Mouse (Mus musculus) limb, embryonic 14.5 days (tissue): ENCODE results near the gene Gm6583. TPM values are rescaled to one million over a fixed set of nuclear protein-coding genes. Genes with fewer than 3 reads are reported as not detected.

Experiments
- ATAC-seq: fragments of 200-750 bp; cut with Nextera tagmentation; 2 replicates; pipeline ENCODE4 v1.8.0; 2017; ENCODE audit warnings: low read depth, moderate number of reproducible peaks, moderate TSS enrichment; ENCODE audit not compliant: low FRiP score
- DNase-seq: peaks from one replicate; pipeline ENCODE4 v3.0.0-alpha.2; 2015; ENCODE audit warnings: low spot score
- H3K27ac ChIP-seq: fragments of 300-500 bp; sonication (generic); replicated peaks from 2 replicates; pipeline ENCODE4 v1.5.1; 2014; ENCODE audit warnings: low read depth, mild to moderate bottlenecking, low read length, moderate library complexity, mixed read lengths
- H3K27me3 ChIP-seq: fragments of 300-500 bp; sonication (generic); 2 replicates; pipeline ENCODE4 v1.6.1; 2014; ENCODE audit warnings: low read length, mixed read lengths; ENCODE audit not compliant: control insufficient read depth, insufficient read depth
- H3K36me3 ChIP-seq: fragments of 300-500 bp; sonication (generic); 2 replicates; pipeline ENCODE4 v1.6.1; 2014; ENCODE audit warnings: mild to moderate bottlenecking, low read length, moderate library complexity, mixed read lengths; ENCODE audit not compliant: control insufficient read depth, insufficient read depth
- H3K4me1 ChIP-seq: fragments of 300-500 bp; sonication (generic); 2 replicates; pipeline ENCODE4 v1.6.1; 2014; ENCODE audit warnings: antibody characterized with exemption, low read length, mixed read lengths; ENCODE audit not compliant: control insufficient read depth, insufficient read depth
- H3K4me2 ChIP-seq: fragments of 300-500 bp; sonication (generic); replicated peaks from 2 replicates; pipeline ENCODE4 v1.6.1; 2014; ENCODE audit warnings: low read depth, mild to moderate bottlenecking, low read length, moderate library complexity; ENCODE audit not compliant: severe bottlenecking
- H3K4me3 ChIP-seq: fragments of 300-500 bp; sonication (generic); replicated peaks from 2 replicates; pipeline ENCODE4 v1.5.1; 2014; ENCODE audit warnings: low read length
- H3K9ac ChIP-seq: fragments of 300-500 bp; sonication (generic); 2 replicates; pipeline ENCODE4 v1.6.1; 2014; ENCODE audit warnings: mild to moderate bottlenecking, low read depth, low read length, moderate library complexity; ENCODE audit not compliant: severe bottlenecking
- H3K9me3 ChIP-seq: fragments of 300-500 bp; sonication (generic); 2 replicates; pipeline ENCODE4 v1.6.1; 2016; ENCODE audit warnings: low read length; ENCODE audit not compliant: control insufficient read depth
- POLR2A ChIP-seq: fragments of 200-500 bp; IDR thresholded peaks from 2 replicates; pipeline ENCODE4 v1.8.0; 2012; ENCODE audit warnings: inconsistent platforms, mild to moderate bottlenecking, moderate library complexity, borderline replicate concordance; ENCODE audit not compliant: insufficient read depth, insufficient read length; ENCODE audit errors: extremely low read depth
- WGBS: fragments of 180-500 bp; shearing (Covaris S2); extraction: QIAGEN DNeasy Blood & Tissue Kit; methylation state at CpG from one replicate; pipeline ENCODE4 v1.1.7; 2014; 5-methylcytosine and 5-hydroxymethylcytosine counted together
- polyA plus RNA-seq, 2 experiments: library from polyadenylated mRNA; depleted of rRNA in 1 of 2; stranded (reverse) in 1 of 2; unstranded in 1 of 2; fragments of >200 nt; fragmentation: Nextera tagmentation in 1 of 2; extraction: Ambion mirVana in 1 of 2; gene quantifications; 2 replicates each; pipeline versions ENCODE4 v1.2.1 to v1.2.3; 2012 to 2014

Gm6583 gene
- polyA plus RNA-seq, 2 experiments = 0.08 TPM; not detected in 1

GRCm38 (mm10) chr5:112326446-112327009 lies 29.3 kb downstream of the Gm6583 start:
- Histone ChIP-seq H3K9ac (peak overlapping the region; percentile 67), H3K4me3 (peak overlapping the region; percentile 91), H3K36me3 (peaks cover 33% of the 10 kb centered on the region), H3K27me3 (no peaks in the 10 kb centered on the region), H3K4me1 (peaks cover 6% of the 10 kb centered on the region), H3K27ac (no peak overlapping the region), H3K9me3 (no peaks in the 10 kb centered on the region), H3K4me2 (peak overlapping the region; percentile 65)
- TF ChIP-seq POLR2A = no peak
- peak; percentile 28 for ATAC-seq
- 2% methylated on average over 32 of the region's 33 CpGs for WGBS
- no peak for DNase-seq

- 7% methylated on average over 48 of the region's 48 CpGs for WGBS
Measured at GRCm38 (mm10) chr5:112325546-112326445, 30.0 kb downstream of the Gm6583 start, which contains the start of gene Tfip11. Gene Tfip11, plus strand, starts transcription at chr5:112326358.

DNA sequence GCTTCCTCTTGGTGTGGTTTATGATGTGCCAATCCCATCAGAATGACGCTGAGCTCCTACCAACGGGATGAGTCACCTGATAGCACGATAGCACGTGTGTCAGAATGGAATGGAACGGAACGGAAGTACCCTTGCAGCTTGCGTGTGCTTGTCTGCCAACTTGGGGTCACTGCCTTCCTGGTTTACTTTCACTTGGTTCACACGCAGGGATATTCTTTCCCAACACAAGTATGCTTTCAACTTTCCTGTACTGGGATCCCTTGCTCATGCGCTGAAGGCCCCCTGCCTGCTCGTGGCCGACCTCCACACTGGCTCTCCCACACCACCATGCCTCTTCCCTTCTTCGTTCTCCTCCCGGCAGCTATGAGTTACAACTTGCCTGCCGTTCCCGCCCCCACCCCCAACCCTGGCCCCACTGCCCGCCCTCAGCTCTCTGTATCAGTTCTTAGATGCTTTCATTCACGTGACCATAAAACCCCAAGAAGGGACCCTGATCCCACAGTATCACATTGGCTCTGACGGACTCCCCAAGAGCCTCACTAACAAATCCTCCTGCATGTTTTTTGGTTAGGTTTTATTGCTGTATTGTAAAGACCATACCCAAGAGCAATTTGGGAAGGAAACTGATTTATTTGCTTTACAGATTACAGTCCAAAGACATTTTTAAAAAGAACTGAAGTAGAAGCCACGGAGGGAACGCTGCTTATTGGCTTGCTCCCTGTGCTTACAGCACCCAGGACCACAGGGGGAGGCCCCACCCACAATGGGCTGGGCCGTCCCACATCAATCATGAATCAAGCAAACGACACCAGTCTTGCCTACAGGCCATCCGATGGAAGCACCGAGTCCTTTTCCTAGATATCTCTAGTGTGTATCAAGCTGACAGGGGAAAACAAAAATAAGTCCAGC lies 30.9 kb downstream of the Gm6583 start:
- Histone ChIP-seq H3K4me1 (peaks cover 6% of the 10 kb centered on the region), H3K9ac (peak overlapping the region; percentile 16; the same call in 1 of the 2 replicates), H3K4me2 (peak overlapping the region; percentile 56), H3K27ac (no peak overlapping the region), H3K4me3 (0 out of 2 replicates have a peak overlapping the region, but pooled peaks have one; percentile 91), H3K9me3 (no peaks in the 10 kb centered on the region), H3K27me3 (no peaks in the 10 kb centered on the region), H3K36me3 (peaks cover 19% of the 10 kb centered on the region)
- DNase-seq = peak; percentile 51
- 27% methylated on average over 24 of the region's 24 CpGs for WGBS
- TF ChIP-seq POLR2A = no peak
- ATAC-seq = peak; percentile 35; the same call in 1 of the 2 replicates

More at GRCm38 (mm10) chr5:112325546-112326445, 30.0 kb downstream of the Gm6583 start, which contains the start of gene Tfip11:
- Histone ChIP-seq H3K4me3 (peak within 1 kb of the TSS; percentile 91), H3K9me3 (no peaks in the 10 kb centered on the region), H3K9ac (peak within 1 kb of the TSS; percentile 67), H3K4me1 (peaks cover 6% of the 10 kb centered on the region), H3K4me2 (peak within 1 kb of the TSS; percentile 65), H3K27ac (no peak within 1 kb of the TSS), H3K27me3 (no peaks in the 10 kb centered on the region), H3K36me3 (peaks cover 26% of the 10 kb centered on the region)
- DNase-seq = peak; percentile 92
- ATAC-seq = peak; percentile 92
- peak; percentile 88; the same call in 1 of the 2 replicates for TF ChIP-seq POLR2A

DNA sequence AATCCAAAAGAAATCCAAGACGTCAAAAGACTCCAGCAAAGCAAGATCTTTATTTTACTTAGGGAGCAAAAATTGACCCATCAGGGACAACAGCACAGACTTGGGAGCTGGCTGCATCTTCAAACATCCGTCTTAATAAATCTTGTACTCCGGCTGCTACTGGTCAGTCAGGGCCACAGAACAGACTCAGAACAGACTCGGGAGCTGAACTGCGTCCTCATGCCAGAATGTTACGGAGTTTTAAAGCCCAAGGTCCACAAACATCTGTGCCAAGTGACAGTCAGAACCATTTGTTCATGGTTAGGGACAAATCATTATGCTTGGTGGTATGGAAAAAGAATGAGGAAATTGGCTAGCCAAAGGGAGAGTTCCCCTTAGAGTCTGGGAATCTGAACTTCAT lies 32.6 kb downstream of the Gm6583 start:
- H3K27ac ChIP-seq = no peak overlapping the region
- 82% methylated on average over 6 of the region's 6 CpGs for WGBS
- no peak overlapping the region for H3K4me2 ChIP-seq
- H3K9ac ChIP-seq = no peak overlapping the region
- no peak for TF ChIP-seq POLR2A
- peaks cover 6% of the 10 kb centered on the region for H3K4me1 ChIP-seq
- H3K4me3 ChIP-seq = no peak overlapping the region
- no peaks in the 10 kb centered on the region for H3K27me3 ChIP-seq
- ATAC-seq (no peak), DNase-seq (no peak)
- H3K36me3 ChIP-seq = peaks cover 4% of the 10 kb centered on the region
- H3K9me3 ChIP-seq = no peaks in the 10 kb centered on the region
